Mouse (Mus musculus): Measurements from ENCODE around the gene Kif9.
A peak's percentile ranks its signal among the peaks of the same experiment; 100 is the strongest.

The Kif9 gene

DNA sequence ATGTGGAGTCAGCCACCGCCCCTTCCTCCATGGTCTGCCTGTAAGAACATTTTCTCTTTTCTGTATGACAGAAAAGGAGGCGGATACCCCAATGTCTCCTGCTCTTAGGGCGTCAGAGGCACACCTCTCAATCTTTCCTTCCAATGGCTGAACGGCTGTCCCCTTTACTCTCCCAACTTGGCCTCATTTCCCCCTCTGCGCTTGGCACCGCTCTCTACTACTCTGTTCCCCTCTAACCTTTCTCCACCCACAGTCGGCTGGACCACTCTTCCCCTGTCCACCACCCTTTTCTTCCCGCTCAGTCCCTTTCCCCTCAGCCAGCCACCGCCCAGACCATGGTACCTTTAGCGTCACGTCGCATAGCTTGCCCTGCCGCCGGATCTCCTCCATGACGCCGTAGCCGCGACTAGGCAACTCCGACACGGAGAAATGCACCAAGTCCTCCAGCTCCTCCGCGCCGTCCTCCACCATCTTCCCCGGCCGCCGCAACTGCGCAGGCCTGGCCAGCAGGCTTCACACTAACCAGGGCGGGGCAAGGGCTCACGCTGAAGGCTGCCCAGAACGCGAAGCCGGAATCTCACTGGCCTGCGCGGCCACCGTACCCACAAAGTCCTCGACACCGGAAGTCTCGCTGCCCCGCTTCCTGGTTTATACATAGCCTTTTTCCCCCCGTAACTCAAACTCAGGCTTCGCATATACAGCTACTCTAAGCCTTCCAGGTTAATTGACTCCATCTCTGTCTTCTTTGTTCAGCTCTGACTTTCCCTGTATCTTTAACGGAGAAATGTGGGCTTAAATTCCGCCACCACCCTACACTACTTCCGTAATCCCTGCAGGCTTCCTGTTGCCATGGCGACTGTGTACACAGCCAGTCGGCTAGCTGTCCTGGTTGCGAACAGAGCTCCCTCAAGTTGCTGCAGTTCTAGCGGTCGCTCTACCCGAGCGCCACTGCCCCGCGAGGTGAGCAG lies at the start of gene Kif9, which contains the start of gene Klhl18:
Gene Kif9 (plus strand): TSS at position 835 of the 968 bp plus-strand sequence.
Gene Klhl18 (minus strand): TSS at position 571 of the 968 bp plus-strand sequence.
- peak; percentile 93 for DNase-seq (ENCODE audit: low read depth)

DNA sequence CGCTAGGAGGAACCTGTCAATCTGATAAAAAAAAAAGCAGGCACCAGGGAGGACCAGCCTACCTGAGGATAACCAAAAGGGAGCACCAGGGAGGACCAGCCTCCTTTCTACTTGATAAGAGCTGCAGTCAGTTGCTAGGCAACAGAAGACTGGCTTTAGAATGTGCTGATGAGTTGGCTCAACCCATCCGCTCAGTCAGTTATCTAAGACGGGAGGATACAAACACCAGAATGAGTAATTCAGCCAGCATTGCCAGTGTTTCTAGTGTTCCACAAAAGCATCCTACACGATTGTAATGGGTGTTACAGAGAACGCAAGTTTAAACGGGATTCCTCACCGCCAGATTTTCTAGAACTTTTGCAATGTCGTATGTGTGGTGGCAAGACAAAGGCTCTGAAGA lies 45.5 kb upstream of the Kif9 start:
- no peak for DNase-seq (ENCODE audit: low read depth)

DNA sequence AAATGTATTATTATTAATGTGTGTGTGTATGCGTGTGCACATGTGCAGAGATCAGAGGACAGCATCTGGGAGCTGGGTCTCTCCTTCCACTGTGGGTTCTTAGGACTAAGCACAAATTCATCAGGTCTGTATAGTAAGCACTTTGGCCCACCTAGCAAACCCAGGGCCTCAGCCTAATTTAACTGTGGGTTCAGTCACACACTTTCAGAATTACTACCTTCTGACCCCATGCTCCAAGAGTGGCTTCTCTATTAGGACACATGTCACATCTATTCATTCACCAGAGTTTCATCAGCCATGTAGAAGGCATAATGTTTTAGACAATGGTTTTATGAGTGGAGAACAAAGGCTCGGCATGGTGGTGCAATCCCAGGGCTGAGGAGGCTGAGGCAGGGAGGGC lies 43.7 kb upstream of the Kif9 start:
- no peak for DNase-seq (ENCODE audit: low read depth)

DNA sequence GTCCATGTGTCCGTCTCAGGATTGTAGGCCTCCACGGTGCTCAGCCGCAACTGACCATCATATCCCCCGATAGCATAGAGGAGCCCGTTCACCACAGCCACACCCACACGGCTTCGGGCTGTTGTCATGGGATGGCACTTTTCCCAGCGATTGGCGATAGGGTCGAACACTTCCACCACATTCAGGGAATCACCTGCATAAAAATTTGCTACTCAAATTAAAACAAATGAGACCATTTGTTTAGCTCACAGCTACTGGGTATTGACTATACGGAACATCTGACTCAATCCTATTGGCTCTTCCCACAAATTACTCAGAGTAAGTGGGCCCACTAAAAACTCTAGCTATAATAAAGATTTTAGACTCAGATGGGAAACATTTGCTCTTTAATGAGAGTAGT lies 40.7 kb upstream of the Kif9 start:
- no peak for DNase-seq (ENCODE audit: low read depth)

DNA sequence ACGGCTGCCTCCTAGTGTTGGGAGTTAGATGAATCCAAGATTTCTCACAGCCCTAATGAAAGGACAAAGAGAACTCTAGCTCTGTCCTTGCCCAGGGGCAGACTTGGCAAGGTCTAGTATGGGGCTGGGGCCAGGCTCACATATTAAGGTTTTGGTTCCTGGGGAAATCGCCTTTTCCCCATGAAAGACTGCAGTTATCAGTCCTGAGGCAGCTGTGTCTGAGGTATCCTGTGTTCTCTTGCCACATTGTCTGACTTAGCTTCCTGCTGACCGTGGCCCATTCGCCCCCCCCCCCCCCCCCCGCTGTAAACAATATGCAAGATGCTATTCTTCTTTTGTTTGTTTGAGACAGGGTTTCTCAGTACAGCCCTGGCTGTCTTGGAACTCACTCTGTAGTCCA lies 36.7 kb upstream of the Kif9 start:
- DNase-seq (ENCODE audit: low read depth): no peak

DNA sequence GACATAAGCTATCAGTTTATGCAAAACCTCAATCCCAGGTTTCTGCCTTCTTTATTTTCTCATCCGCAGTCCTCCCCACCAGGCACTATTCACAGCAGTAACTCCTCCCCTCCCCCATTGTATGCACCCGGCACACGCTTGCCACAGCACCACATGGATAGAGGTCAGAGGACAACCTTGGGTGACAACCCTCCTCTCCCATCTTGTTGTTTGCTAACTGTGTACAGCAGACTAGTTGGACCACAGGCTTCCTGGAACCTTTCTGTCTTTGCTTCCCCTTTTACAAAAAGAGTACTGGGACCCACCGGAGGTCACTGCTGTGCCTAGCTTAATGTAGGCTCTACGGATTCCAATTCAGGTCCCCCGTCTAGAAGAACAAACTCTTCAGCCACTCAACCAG lies 36.2 kb upstream of the Kif9 start:
- DNase-seq (ENCODE audit: low read depth): no peak

DNA sequence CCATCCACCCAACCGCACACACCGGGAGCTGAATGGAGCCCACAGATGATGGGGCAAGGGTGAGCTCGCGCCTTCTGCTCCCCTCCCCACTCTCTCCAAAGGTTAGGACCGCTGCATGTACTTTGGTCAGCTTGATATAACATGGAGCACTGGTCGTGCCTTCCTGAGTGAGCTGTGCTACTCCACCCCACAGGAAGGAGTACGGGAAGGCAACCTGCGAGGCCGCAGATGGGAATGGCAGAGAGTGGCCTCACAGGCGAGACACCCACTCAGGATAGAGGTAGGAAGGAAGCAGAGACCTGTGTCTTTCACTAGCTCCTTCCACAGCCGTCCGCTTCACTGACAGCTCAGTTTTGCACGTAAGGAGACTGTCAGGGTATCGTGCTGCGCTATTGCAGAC lies 28.4 kb upstream of the Kif9 start:
- DNase-seq (ENCODE audit: low read depth): no peak

DNA sequence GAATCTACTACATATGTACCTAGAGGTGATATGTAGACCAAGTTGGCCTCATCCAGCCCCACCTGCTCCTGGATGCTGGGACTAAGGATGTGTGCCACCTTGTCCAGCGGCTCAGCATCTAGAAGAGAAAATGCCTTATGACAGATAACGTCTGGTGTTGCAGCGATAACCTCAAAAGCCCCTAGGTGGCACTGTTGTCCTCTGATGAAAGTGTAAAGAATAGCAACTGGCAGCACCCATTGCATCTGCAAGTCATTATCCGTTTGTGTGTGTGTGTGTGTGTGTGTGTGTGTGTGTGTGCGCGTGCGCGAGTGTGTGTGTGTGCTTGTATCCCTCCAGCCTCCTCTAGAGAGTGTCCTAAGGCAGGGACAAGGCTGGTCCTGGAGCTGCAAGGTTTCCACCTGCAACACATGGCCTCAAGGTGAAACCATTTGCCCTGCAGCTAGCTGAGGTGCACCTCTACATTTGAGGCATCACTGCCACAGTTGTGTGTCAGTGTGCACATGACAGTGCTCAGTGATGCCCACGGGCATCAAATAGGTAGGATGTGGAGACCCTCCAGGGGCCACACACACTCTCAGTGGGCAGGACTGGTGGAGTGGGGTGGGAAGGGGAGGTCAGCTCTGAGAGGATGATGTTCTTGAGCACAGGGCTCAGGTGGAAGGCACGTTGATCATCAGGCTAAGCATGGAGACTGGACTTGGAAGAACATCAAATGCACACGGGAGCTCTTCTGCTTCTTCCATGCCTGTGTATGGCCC lies 27.7 kb upstream of the Kif9 start:
- peak; percentile 87 for DNase-seq (ENCODE audit: low read depth)

DNA sequence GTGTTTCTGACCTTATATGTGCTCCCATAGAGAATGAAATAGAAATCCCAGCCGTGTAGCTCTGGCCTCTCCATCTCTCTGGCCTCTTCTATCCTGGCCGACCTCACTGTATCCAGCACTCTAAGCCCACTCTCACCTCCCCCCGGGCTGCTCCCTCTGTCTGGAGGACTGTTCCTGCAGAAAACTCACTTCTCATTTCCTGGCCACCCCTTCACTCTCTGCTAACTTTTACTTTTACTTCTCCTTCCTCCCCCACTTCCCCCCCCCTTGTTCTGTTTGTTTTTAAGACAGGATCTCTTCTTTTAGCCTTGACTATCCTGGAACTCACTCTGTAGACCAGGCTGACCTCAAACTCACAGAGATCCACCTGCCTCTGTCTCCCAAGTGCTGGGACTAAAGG lies 24.2 kb upstream of the Kif9 start:
- no peak for DNase-seq (ENCODE audit: low read depth)

DNA sequence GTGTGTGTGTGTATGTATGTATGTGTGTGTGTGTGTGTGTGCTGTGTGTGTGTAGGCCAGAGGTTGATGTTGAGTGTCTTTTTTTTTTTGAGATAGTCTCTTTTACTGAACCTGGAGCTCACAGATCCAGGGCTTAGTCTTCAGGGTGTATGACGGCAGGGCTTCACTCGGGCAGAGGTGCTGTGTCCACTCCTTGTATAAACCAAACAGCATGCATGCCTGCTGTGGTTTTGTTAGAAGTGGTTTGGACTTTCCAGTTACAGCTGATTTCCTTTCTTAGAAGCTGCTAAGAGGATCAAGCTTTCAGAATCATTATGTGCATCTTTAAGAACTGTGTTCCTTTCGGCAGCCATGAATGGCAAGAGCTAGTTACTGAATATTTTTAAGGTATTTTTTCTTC lies 18.8 kb upstream of the Kif9 start:
- no peak for DNase-seq (ENCODE audit: low read depth)

DNA sequence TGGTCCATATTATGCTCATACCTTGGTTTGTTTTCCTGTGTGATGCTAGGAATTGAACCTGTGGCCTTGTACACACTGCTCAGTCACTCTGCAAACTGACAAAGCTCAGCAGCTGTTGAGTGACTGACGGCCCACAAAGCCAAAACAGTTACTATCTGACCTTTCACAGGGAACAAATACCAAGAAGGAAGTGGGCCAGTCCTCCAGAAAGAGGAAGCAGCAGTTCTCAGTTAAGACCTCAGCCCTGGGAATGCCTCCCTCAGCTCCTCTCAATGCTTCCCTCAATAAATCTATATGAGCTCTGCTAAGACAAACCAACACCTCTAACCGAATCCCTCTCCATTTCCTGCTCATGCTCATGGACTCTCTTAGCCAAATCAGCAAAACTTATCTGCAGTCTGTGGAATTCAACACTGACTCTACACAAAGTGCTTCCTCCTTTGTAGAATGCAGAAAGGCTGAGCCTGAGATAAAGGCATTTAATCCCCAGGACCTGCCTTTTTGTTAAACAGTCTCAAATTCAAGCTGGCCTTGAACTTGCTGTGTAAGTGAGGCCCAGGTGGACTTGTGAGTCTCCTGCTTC lies 17.5 kb upstream of the Kif9 start:
- DNase-seq (ENCODE audit: low read depth): no peak

DNA sequence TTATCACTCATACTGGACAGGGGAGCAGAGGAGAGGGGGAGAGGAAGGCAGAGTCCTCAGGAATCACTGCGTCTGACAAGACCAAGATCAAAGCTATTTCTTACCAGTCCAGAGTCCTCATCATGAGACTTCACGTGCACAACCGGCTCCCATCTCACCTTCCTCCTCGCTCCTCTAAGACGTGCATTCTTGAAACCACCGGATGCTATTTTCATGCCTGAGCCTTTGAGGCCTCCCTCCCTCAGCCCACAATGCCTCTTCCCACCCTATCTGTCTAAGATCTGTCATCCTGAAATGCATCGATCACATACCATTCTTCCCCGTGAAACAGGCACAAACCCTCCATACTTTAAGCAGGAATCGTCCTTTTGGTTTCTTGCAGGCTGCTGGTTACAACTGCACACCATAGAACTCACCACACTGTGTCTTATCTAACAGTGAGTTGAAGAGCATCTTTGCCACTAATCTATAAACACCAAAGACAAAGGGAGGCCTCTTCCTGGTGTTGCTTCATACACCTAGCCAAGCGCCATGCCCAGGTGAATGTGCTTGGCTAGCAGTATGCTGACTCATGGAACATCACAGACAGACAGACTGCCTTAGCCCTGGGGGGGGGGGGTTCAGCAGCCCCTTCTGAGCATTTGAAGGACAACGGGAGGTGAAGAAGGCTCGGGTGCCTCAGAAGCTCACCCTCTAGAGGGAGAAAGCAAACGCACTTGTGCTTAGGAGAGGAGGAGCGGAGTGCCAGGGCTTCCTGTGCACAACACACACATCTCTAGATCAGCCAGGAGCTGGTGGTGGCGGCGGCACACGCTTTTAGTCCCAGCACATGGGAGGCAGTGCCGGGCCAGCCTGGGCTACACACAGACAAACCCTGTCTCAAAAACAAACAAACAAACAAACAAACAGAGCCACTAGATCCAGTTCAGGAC lies 15.6 kb upstream of the Kif9 start:
- no peak for DNase-seq (ENCODE audit: low read depth)

DNA sequence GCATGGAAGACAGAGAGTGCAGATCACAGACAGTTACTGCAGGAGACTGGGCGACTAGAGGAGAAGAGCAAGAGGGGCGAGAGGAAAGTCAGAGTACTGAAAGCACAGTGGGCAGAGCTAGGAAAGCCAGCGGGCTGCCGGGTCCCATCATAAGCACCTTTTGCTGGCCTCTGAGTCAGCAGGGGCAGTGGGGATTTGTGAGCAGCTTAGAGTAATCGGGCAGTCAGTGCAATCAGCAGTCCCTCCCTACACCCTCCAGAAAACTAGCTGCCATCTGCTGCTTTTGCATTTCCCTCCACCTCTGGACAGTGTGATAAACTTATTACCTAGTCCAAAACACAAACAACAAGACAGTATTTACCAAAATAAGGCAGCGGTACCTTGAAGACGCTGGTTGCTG lies 14.4 kb upstream of the Kif9 start:
- DNase-seq (ENCODE audit: low read depth): no peak

DNA sequence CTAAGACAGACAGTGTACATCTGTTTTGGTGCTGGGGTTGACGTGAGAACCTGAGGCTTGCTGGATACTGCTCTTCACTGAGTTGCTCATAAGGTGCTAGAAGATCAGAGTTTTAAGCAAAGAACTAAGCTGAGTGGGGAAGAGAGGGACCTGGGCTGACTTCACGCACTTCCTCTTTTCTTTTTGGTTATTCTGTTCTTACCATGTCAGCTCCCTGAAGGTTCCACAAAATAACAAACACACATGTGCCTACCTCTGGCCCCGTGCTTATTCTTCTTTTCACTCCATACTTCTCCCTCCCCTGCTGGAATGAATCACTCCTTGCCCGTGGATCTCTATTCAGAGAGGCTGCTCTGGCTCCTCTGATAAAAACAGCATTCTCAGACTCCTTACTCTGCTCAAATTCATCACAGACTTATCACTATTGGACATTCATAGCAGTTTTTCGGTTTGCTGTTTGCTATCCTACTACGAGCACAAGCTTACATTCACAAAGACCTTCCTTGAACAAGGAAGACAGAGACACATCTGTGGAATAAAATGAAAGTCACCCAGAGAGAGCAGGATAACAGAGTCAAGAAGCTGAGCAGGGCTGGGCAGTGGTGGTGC lies 12.7 kb upstream of the Kif9 start:
- no peak for DNase-seq (ENCODE audit: low read depth)

DNA sequence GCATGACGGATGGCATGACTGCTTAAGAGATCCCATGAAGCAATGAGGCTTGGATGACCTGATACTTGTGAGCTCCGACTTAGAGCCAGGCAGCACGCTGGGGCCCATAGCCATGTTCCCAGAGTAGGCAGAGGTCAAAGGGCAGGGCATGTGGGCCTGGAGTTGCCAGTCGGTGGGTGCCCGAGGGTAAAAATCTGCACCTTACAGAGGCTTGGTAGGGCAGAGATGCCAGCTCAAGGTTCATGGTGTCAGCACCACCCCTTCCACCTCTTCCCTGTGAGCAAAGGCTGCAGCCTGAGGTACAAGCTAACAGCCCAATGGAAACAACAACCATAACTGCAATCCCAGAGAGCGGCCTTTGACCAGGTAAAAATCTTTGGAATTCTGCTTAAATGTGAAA lies 11.4 kb upstream of the Kif9 start:
- DNase-seq (ENCODE audit: low read depth): no peak

DNA sequence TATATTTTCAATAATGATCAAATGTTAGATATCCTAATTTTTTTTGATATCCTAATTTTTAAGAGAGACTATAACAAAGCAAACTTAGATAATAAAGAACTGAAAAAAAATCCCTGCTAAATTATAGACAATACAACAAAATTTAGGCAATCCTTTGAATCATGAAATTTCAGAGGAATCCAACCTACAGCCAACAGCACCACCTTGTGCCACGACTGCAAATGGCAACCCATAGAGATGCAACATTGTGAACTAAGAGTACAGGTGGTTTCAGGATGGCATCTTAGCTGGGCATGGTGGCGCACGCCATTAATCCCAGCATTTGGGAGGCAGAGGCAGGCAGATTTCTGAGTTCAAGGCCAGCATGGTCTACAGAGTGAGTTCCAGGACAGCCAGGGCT lies 10.6 kb upstream of the Kif9 start:
- DNase-seq (ENCODE audit: low read depth): no peak

DNA sequence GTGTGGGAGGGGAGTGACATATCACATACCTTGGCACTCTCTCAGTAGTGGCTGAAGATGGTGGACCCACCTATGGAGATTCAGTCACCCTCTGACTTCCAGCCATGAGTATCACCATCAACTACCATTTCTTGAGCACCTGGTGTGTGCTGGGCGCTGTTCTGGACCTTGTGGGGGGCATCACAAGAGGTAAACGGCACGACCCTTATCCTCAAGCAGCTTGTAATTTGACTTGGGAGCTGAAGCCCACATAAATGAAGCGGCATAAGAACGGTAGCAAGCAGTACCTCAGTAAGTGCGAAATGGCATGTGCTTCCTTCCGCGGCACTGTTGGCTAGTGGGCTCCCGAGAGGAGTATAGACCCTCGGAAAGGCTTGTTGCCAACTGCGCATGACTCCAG lies 1.2 kb downstream of the Kif9 start:
- DNase-seq (ENCODE audit: low read depth): no peak

DNA sequence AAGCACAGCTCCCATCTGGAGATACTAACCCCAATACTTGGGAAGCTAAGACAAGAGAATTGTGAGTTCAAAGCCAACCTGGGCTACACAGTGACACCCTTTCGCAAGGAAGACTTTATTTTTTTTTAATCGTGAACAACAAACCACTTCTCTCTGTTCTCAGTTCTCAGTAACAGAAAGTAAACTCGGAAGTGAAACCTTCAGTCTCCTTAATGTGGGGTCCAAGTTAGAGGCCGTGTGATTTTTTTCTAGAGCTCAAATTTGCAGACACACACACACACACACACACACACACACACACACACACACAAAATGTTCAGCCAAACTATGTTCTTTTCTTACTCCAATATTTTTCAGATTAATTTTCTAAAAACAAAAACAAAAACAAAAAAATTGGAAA lies 1.9 kb downstream of the Kif9 start:
- no peak for DNase-seq (ENCODE audit: low read depth)

DNA sequence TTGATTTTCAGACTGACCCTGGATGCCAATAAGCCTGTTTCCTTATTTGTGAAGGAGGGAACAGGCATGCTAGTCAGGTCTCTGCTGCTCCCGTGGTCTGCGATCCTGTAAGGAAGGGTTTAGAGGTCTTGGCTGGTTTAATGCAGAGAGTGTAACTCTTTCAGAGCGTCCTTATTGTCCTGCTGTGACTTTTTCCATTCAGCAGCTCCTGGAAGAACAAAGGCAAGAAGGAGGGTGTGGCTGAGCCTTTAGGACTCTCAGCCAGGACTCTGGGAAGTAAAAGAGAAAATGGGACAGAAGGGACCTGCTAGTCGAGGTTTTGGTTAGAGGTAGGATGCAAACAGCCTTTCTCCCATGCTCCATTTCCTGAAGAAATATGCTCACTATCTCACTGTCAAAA lies 12.1 kb downstream of the Kif9 start:
- no peak for DNase-seq (ENCODE audit: low read depth)

DNA sequence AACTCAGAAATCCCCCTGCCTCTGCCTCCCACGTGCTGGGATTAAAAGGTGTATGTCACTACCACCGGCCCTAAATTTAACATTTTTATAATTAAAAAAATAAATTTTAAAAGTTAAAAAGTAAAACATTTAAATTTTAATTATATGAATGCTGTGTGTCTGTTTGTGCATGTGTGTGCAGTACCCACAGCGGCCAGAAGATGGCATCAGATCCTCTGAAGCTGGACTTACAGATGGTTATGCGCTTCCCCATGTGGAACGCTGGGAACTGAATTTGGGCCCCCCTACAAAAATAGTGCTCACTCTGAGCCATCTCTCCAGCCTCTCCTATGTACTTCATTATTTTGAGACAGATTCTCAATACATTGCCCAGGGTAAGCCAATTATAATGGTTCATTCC lies 14.2 kb downstream of the Kif9 start:
- no peak for DNase-seq (ENCODE audit: low read depth)

DNA sequence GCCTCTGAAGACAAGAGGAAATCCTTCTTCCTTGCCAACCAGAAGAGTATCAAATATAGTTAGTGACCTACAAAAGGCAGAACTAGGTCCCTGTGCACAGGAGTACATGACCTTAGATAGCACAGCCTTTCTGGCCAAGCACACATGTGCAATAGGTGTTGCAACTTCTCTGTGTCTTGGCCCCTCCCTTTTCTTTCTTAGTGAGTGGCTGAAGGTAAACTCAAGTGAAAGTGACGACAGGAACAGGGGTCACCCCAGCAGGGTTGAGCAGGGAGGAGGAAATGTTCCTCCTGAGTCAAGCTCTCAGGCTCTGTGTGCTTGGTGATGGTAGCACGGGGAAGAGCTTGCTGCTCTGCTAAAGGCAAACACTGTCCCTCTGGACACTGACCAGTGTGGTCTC lies 49.0 kb downstream of the Kif9 start:
- no peak for DNase-seq (ENCODE audit: low read depth)
